Mouse (Mus musculus) hindbrain, embryonic 13.5 days (tissue): ENCODE data around the gene Flad1. TPM values are rescaled to one million over a fixed set of nuclear protein-coding genes. Genes with fewer than 3 reads are reported as not detected.

ENCODE experiments used
- polyA plus RNA-seq: library from polyadenylated mRNA; unstranded; fragments of >200 nt; fragmentation: Nextera tagmentation; extraction: Ambion mirVana; gene quantifications from 2 replicates; pipeline ENCODE4 v1.2.1, GENCODE M21; 2015

Gene Flad1
- polyA plus RNA-seq, 1 experiment from 2014 or later = 39.3 TPM

Other genes starting within 250 kb of the Flad1 start
- 23.5 and 24.5 TPM in 2 replicates for gene Clk2, start 247.1 kb downstream of the Flad1 start, polyA plus RNA-seq
- 127 and 130 TPM in 2 replicates for gene Scamp3, start 234.4 kb downstream of the Flad1 start, polyA plus RNA-seq
- gene Fam189b, start 228.7 kb downstream of the Flad1 start, polyA plus RNA-seq = 29.9 and 30.0 TPM in 2 replicates
- 47.9 TPM in 2 replicates for gene Gba, start 208.9 kb downstream of the Flad1 start, polyA plus RNA-seq
- gene Thbs3, start 196.7 kb downstream of the Flad1 start, polyA plus RNA-seq = 53.5 and 60.7 TPM in 2 replicates
- 161 and 166 TPM in 2 replicates for gene Mtx1, start 184.8 kb downstream of the Flad1 start, polyA plus RNA-seq
- 1.3 and 2.8 TPM in 2 replicates for gene Muc1, start 182.8 kb downstream of the Flad1 start, polyA plus RNA-seq
- gene Krtcap2, start 165.9 kb downstream of the Flad1 start, polyA plus RNA-seq = 205 and 209 TPM in 2 replicates
- gene Trim46, start 165.6 kb downstream of the Flad1 start, polyA plus RNA-seq = 64.3 and 68.1 TPM in 2 replicates
- 74.4 and 76.2 TPM in 2 replicates for gene Dpm3, start 152.5 kb downstream of the Flad1 start, polyA plus RNA-seq
- gene Slc50a1, start 141.3 kb downstream of the Flad1 start, polyA plus RNA-seq = 34.6 and 38.0 TPM in 2 replicates
- gene Efna1, start 130.7 kb downstream of the Flad1 start, polyA plus RNA-seq = 12.1 and 12.4 TPM in 2 replicates
- gene Efna3, start 88.9 kb downstream of the Flad1 start, polyA plus RNA-seq = 46.8 and 49.7 TPM in 2 replicates
- gene Efna4, start 73.8 kb downstream of the Flad1 start, polyA plus RNA-seq = 8.6 and 9.8 TPM in 2 replicates
- gene Adam15, start 61.9 kb downstream of the Flad1 start, polyA plus RNA-seq = 41.5 and 47.0 TPM in 2 replicates
- gene Dcst2, start 49.9 kb downstream of the Flad1 start, polyA plus RNA-seq = 0.14 and 0.17 TPM in 2 replicates
- gene Dcst1, start 46.6 kb downstream of the Flad1 start, polyA plus RNA-seq = 1.1 and 1.3 TPM in 2 replicates
- gene Zbtb7b, start 17.1 kb downstream of the Flad1 start, polyA plus RNA-seq = 0.70 and 0.73 TPM in 2 replicates
- gene Lenep, start 9.1 kb downstream of the Flad1 start, polyA plus RNA-seq = 1.1 and 1.4 TPM in 2 replicates
- gene Cks1b, start 6.5 kb upstream of the Flad1 start, polyA plus RNA-seq = 116 and 121 TPM in 2 replicates
- 24.3 and 24.4 TPM in 2 replicates for gene Shc1, start 6.6 kb upstream of the Flad1 start, polyA plus RNA-seq
- gene Pygo2, start 18.3 kb upstream of the Flad1 start, polyA plus RNA-seq = 38.7 and 42.0 TPM in 2 replicates
- 19.4 and 20.4 TPM in 2 replicates for gene Pbxip1, start 24.8 kb upstream of the Flad1 start, polyA plus RNA-seq
- 101 and 105 TPM in 2 replicates for gene Pmvk, start 42.7 kb upstream of the Flad1 start, polyA plus RNA-seq
- 5.1 and 6.6 TPM in 2 replicates for gene Kcnn3, start 108.3 kb upstream of the Flad1 start, polyA plus RNA-seq